Mouse (Mus musculus): ENCODE measurements around the gene Chd2.

The Chd2 gene

GRCm38 (mm10) chr7:73422223-73423113 is 119.2 kb downstream of the Chd2 start:
- CTCF ChIA-PET = interaction anchor here (0.5 to 2.4 kb wide), 27 partner anchors 11 to 1859 kb away, joined by 3 to 21 read pairs (median 4); no protein-coding TSS in a partner anchor
- POLR2A ChIA-PET = interaction anchor here in 2 of 4 experiments (0.7 to 2.1 kb wide), 8 partner anchors 19 to 574 kb away, joined by 3 to 11 read pairs (median 4); no protein-coding TSS in a partner anchor

- ChIA-PET CTCF (interaction anchor here (0.5 to 2.4 kb wide), 25 partner anchors 12 to 1858 kb away, joined by 3 to 21 read pairs (median 4); no protein-coding TSS in a partner anchor), POLR2A (interaction anchor here in 3 of 4 experiments (0.7 to 5.3 kb wide), 11 partner anchors 18 to 215 kb away, joined by 3 to 40 read pairs (median 3); no protein-coding TSS in a partner anchor)
These were observed 120.2 kb downstream of the Chd2 start for GRCm38 (mm10) chr7:73421278-73422015.

GRCm38 (mm10) chr7:73420827-73421226 is 120.8 kb downstream of the Chd2 start:
- CTCF ChIA-PET = interaction anchor here in 3 of 4 experiments (0.6 to 2.4 kb wide), 6 partner anchors 21 to 1021 kb away, joined by 3 to 12 read pairs (median 4); no protein-coding TSS in a partner anchor
- POLR2A ChIA-PET = interaction anchor here in 2 of 4 experiments (0.8 to 5.3 kb wide), 6 partner anchors 21 to 54 kb away, joined by 3 to 40 read pairs (median 3); no protein-coding TSS in a partner anchor

- POLR2A ChIA-PET = interaction anchor here in 3 of 4 experiments (0.6 to 5.3 kb wide), 13 partner anchors 10 to 998 kb away, joined by 3 to 40 read pairs (median 4); no protein-coding TSS in a partner anchor
- CTCF ChIA-PET = interaction anchor here (0.5 to 2.4 kb wide), 23 partner anchors 18 to 1028 kb away, joined by 3 to 12 read pairs (median 4); no protein-coding TSS in a partner anchor
These were observed 122.3 kb downstream of the Chd2 start for GRCm38 (mm10) chr7:73419375-73419774.

GRCm38 (mm10) chr7:73414192-73414591 is 127.4 kb downstream of the Chd2 start:
- ChIA-PET POLR2A (interaction anchor here in 2 of 4 experiments (0.6 to 3.1 kb wide), 4 partner anchors 10 to 15 kb away, joined by 3 to 17 read pairs (median 4); no protein-coding TSS in a partner anchor), CTCF (interaction anchor here in 1 of 4 experiments (1.2 kb wide), 1 partner anchor 15 kb away, joined by 3 read pairs; no protein-coding TSS in a partner anchor)

GRCm38 (mm10) chr7:73412419-73412818 is 129.2 kb downstream of the Chd2 start:
- POLR2A ChIA-PET = interaction anchor here in 2 of 4 experiments (1.0 to 3.1 kb wide), 6 partner anchors 9 to 19 kb away, joined by 3 to 17 read pairs (median 4); no protein-coding TSS in a partner anchor
- CTCF ChIA-PET = interaction anchor here in 1 of 4 experiments (1.5 kb wide), 1 partner anchor 13 kb away, joined by 4 read pairs; no protein-coding TSS in a partner anchor

- POLR2A ChIA-PET = interaction anchor here in 2 of 4 experiments (1.0 to 3.1 kb wide), 7 partner anchors 8 to 19 kb away, joined by 3 to 17 read pairs (median 4); no protein-coding TSS in a partner anchor
- CTCF ChIA-PET = interaction anchor here in 2 of 4 experiments (0.8 to 1.5 kb wide), 2 partner anchors 12 to 13 kb away, joined by 3 to 4 read pairs; no protein-coding TSS in a partner anchor
These were observed 129.6 kb downstream of the Chd2 start for GRCm38 (mm10) chr7:73411986-73412385.

- ChIA-PET POLR2A (interaction anchor here in 2 of 4 experiments (0.8 to 3.1 kb wide), 7 partner anchors 11 to 21 kb away, joined by 3 to 17 read pairs (median 3); no protein-coding TSS in a partner anchor), CTCF (interaction anchor here in 2 of 4 experiments (0.8 to 1.5 kb wide), 2 partner anchors 12 kb away, joined by 3 to 4 read pairs; no protein-coding TSS in a partner anchor)
These were observed 130.1 kb downstream of the Chd2 start for GRCm38 (mm10) chr7:73411523-73411922.

- CTCF ChIA-PET = no interaction called here
These were observed 136.1 kb downstream of the Chd2 start for GRCm38 (mm10) chr7:73405550-73405949.

GRCm38 (mm10) chr7:73403538-73403937 is 138.1 kb downstream of the Chd2 start:
- POLR2A ChIA-PET = interaction anchor here in 3 of 4 experiments (0.6 to 2.2 kb wide), 11 partner anchors 9 to 216 kb away, joined by 3 to 11 read pairs (median 3); no protein-coding TSS in a partner anchor
- CTCF ChIA-PET = interaction anchor here in 1 of 4 experiments (0.7 kb wide), 1 partner anchor 14 kb away, joined by 3 read pairs; no protein-coding TSS in a partner anchor

More at GRCm38 (mm10) chr7:73405550-73405949, 136.1 kb downstream of the Chd2 start:
- POLR2A ChIA-PET = interaction anchor here in 1 of 4 experiments (0.6 kb wide), 1 partner anchor 1641 kb away, joined by 3 read pairs; no protein-coding TSS in a partner anchor

- ChIA-PET POLR2A (interaction anchor here in 3 of 4 experiments (0.8 to 2.2 kb wide), 7 partner anchors 10 to 27 kb away, joined by 3 to 11 read pairs (median 5); no protein-coding TSS in a partner anchor), CTCF (no interaction called here)
These were observed 139.0 kb downstream of the Chd2 start for GRCm38 (mm10) chr7:73402671-73403070.

GRCm38 (mm10) chr7:73402106-73402505 is 139.5 kb downstream of the Chd2 start:
- ChIA-PET POLR2A (interaction anchor here in 2 of 4 experiments (0.8 to 4.7 kb wide), 2 partner anchors 13 kb away, joined by 3 to 168 read pairs; no protein-coding TSS in a partner anchor), CTCF (no interaction called here)

GRCm38 (mm10) chr7:73400051-73400916 is 141.3 kb downstream of the Chd2 start:
- CTCF ChIA-PET = interaction anchor here (0.5 to 2.9 kb wide), 37 partner anchors 9 to 1009 kb away, joined by 3 to 33 read pairs (median 4); partner anchors contain the start of gene Rgma (in 2 of the 4)

GRCm38 (mm10) chr7:73399501-73400044 is 142.1 kb downstream of the Chd2 start:
- CTCF ChIA-PET = interaction anchor here (0.5 to 2.9 kb wide), 47 partner anchors 8 to 1171 kb away, joined by 3 to 33 read pairs (median 4); partner anchors contain the start of gene Rgma (in 2 of the 4)
- POLR2A ChIA-PET = interaction anchor here (0.6 to 4.7 kb wide), 73 partner anchors 9 to 1250 kb away, joined by 3 to 168 read pairs (median 4); partner anchors contain the start of genes Rgma (in 2 of the 4) and Mctp2 (in 1 of the 4)

More at GRCm38 (mm10) chr7:73400051-73400916, 141.3 kb downstream of the Chd2 start:
- POLR2A ChIA-PET = interaction anchor here (0.5 to 4.7 kb wide), 70 partner anchors 9 to 1354 kb away, joined by 3 to 168 read pairs (median 4); partner anchors contain the start of genes Rgma (in 2 of the 4) and Mctp2 (in 1 of the 4)

GRCm38 (mm10) chr7:73398806-73399442 is 142.7 kb downstream of the Chd2 start:
- ChIA-PET CTCF (interaction anchor here (0.5 to 2.9 kb wide), 42 partner anchors 8 to 1171 kb away, joined by 3 to 33 read pairs (median 4); partner anchors contain the start of gene Rgma (in 2 of the 4)), POLR2A (interaction anchor here (0.6 to 4.7 kb wide), 55 partner anchors 8 to 1093 kb away, joined by 3 to 168 read pairs (median 6); partner anchors contain the start of genes Rgma (in 2 of the 4) and Mctp2 (in 1 of the 4))

Measured in embryonic stem cell, embryonic (primary cell).